Mouse (Mus musculus) stomach, postnatal 0 days (tissue): ENCODE data around the gene Slc26a6. TPM values are rescaled to one million over a fixed set of nuclear protein-coding genes. Genes with fewer than 3 reads are reported as not detected.

ENCODE experiments used
- ATAC-seq: fragments of 200-750 bp; cut with Nextera tagmentation; 2 replicates; pipeline ENCODE4 v1.8.0; 2017; ENCODE audit not compliant: low FRiP score, low TSS enrichment
- DNase-seq: peaks from one replicate; pipeline ENCODE4 v3.0.0-alpha.2; 2016; ENCODE audit warnings: low spot score
- H3K27ac ChIP-seq: fragments of 300-500 bp; sonication (generic); replicated peaks from 2 replicates; pipeline ENCODE4 v1.5.1; 2014; ENCODE audit warnings: mild to moderate bottlenecking, control low read depth
- H3K27me3 ChIP-seq: fragments of 300-500 bp; sonication (generic); 2 replicates; pipeline ENCODE4 v1.6.1; 2014; ENCODE audit warnings: low read length; ENCODE audit not compliant: control insufficient read depth, insufficient read depth
- H3K36me3 ChIP-seq: fragments of 300-500 bp; sonication (generic); 2 replicates; pipeline ENCODE4 v1.6.1; 2014; ENCODE audit warnings: low read length, mixed read lengths; ENCODE audit not compliant: control insufficient read depth, insufficient read depth
- H3K4me1 ChIP-seq: fragments of 300-500 bp; sonication (generic); replicated peaks from 2 replicates; pipeline ENCODE4 v1.6.1; 2014; ENCODE audit warnings: antibody characterized with exemption; ENCODE audit not compliant: control insufficient read depth, insufficient read depth
- H3K4me2 ChIP-seq: fragments of 300-500 bp; sonication (generic); replicated peaks from 2 replicates; pipeline ENCODE4 v1.6.1; 2014; ENCODE audit warnings: low read depth, mild to moderate bottlenecking, control low read depth, moderate library complexity
- H3K4me3 ChIP-seq: fragments of 300-500 bp; sonication (generic); 2 replicates; pipeline ENCODE4 v1.5.1; 2014; ENCODE audit warnings: low read depth, low read length, control low read depth
- H3K9ac ChIP-seq: fragments of 300-500 bp; sonication (generic); 2 replicates; pipeline ENCODE4 v1.6.1; 2014; ENCODE audit warnings: mild to moderate bottlenecking, low read length, control low read depth, mixed read lengths
- H3K9me3 ChIP-seq: fragments of 300-500 bp; sonication (generic); 2 replicates; pipeline ENCODE4 v1.6.1; 2016; ENCODE audit warnings: low read length; ENCODE audit not compliant: control insufficient read depth
- CTCF ChIP-seq: IDR thresholded peaks from 2 replicates; pipeline ENCODE4 v1.5.1; 2016; ENCODE audit warnings: antibody characterized with exemption, low read depth, mild to moderate bottlenecking, moderate library complexity
- EP300 ChIP-seq: optimal IDR thresholded peaks from 2 replicates; pipeline ENCODE3; 2016; ENCODE audit warnings: antibody characterized with exemption
- WGBS: fragments of 180-500 bp; shearing (Covaris S2); extraction: QIAGEN DNeasy Blood & Tissue Kit; methylation state at CpG from one replicate; pipeline ENCODE4 v1.1.7; 2014; 5-methylcytosine and 5-hydroxymethylcytosine counted together
- polyA plus RNA-seq: library from polyadenylated mRNA; unstranded; fragments of >200 nt; fragmentation: Nextera tagmentation; extraction: Ambion mirVana; gene quantifications from 2 replicates; pipeline ENCODE4 v1.2.1, GENCODE M21; 2015

Gene Slc26a6
- polyA plus RNA-seq, 1 experiment from 2014 or later = 8.2 TPM

GRCm38 (mm10) chr9:108824144-108824685 lies 28.9 kb upstream of the Slc26a6 start:
- no peak overlapping the region for H3K4me2 ChIP-seq
- H3K27me3 ChIP-seq = peaks cover 21% of the 10 kb centered on the region
- WGBS = 5% methylated on average over 25 of the region's 25 CpGs
- DNase-seq (no peak), ATAC-seq (no peak)
- H3K9ac ChIP-seq = no peak overlapping the region
- H3K4me3 ChIP-seq = no peak overlapping the region
- no peaks in the 10 kb centered on the region for H3K9me3 ChIP-seq
- no peak overlapping the region for H3K27ac ChIP-seq
- TF ChIP-seq CTCF = no peak
- no peak for TF ChIP-seq EP300
- H3K4me1 ChIP-seq = 0 out of 2 replicates have a peak, but pooled peaks cover 5% of the 10 kb centered on the region
- H3K36me3 ChIP-seq = no peaks in the 10 kb centered on the region

DNA sequence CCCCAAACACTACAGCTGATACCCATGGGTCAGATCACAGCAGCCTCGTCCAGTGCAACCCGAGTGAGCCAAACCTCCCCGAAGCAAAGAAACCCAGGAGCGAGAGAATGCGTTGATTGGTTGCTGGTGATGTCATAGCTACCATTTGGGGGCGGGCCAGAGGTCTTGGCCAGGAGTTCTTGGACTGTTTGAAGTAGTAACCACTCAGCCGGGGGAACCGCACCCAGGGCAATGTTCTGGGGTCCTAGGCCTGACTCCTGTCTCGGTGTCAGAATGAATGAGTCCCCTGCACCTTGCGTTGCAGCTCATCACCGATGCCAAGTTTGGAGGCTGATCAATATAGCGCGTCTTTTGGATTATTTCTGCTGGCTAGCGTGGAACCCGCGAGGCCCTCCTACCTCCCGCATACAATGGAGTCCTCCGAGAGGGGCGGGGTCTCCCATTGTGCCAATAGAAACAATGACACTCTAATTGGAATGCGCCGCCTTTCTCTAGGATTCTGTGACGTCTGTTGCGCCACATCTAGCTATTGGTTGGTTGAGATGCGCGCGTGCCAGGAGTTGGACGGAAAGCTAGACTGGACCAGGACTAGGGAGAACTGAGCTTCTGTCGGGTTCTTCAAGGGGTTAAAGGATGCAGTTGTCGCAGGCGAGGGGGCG lies 28.2 kb upstream of the Slc26a6 start:
- Histone ChIP-seq H3K27me3 (peaks cover 21% of the 10 kb centered on the region), H3K9me3 (no peaks in the 10 kb centered on the region), H3K4me1 (0 out of 2 replicates have a peak, but pooled peaks cover 5% of the 10 kb centered on the region), H3K9ac (no peak overlapping the region), H3K27ac (no peak overlapping the region), H3K4me2 (no peak overlapping the region), H3K36me3 (no peaks in the 10 kb centered on the region), H3K4me3 (no peak overlapping the region)
- 0 out of 2 replicates have a peak, but pooled peaks have one; percentile 7 for ATAC-seq
- TF ChIP-seq EP300 (no peak), CTCF (no peak)
- no peak for DNase-seq
- WGBS = 1% methylated on average over 31 of the region's 31 CpGs

- peak within 1 kb of the TSS; percentile 31 for H3K4me3 ChIP-seq
- H3K9ac ChIP-seq = no peak within 1 kb of the TSS
- H3K27me3 ChIP-seq = peaks cover 21% of the 10 kb centered on the region
- WGBS = 2% methylated on average over 52 of the region's 70 CpGs
- H3K36me3 ChIP-seq = no peaks in the 10 kb centered on the region
- no peaks in the 10 kb centered on the region for H3K9me3 ChIP-seq
- peak; percentile 45; the same call in 1 of the 2 replicates for ATAC-seq
- no peak within 1 kb of the TSS for H3K27ac ChIP-seq
- TF ChIP-seq CTCF = no peak
- no peak for TF ChIP-seq EP300
- 0 out of 2 replicates have a peak, but pooled peaks cover 5% of the 10 kb centered on the region for H3K4me1 ChIP-seq
- DNase-seq = peak; percentile 82
- H3K4me2 ChIP-seq = peak within 1 kb of the TSS; percentile 69
Observed at GRCm38 (mm10) chr9:108825820-108826699, 27.0 kb upstream of the Slc26a6 start, which contains the start of gene Celsr3. TSS of gene Celsr3 (plus strand) at chr9:108826320.

GRCm38 (mm10) chr9:108826700-108827340 lies 26.3 kb upstream of the Slc26a6 start:
- peaks cover 21% of the 10 kb centered on the region for H3K27me3 ChIP-seq
- no peak overlapping the region for H3K9ac ChIP-seq
- WGBS = 4% methylated on average over 39 of the region's 39 CpGs
- peak overlapping the region; percentile 31; the same call in 1 of the 2 replicates for H3K4me3 ChIP-seq
- no peaks in the 10 kb centered on the region for H3K9me3 ChIP-seq
- H3K36me3 ChIP-seq = no peaks in the 10 kb centered on the region
- no peak for TF ChIP-seq EP300
- TF ChIP-seq CTCF = peak; percentile 7; the same call in 1 of the 2 replicates
- H3K4me1 ChIP-seq = peaks cover 8% of the 10 kb centered on the region
- peak; percentile 66 for ATAC-seq
- peak; percentile 83 for DNase-seq
- H3K4me2 ChIP-seq = peak overlapping the region; percentile 69
- H3K27ac ChIP-seq = no peak overlapping the region

DNA sequence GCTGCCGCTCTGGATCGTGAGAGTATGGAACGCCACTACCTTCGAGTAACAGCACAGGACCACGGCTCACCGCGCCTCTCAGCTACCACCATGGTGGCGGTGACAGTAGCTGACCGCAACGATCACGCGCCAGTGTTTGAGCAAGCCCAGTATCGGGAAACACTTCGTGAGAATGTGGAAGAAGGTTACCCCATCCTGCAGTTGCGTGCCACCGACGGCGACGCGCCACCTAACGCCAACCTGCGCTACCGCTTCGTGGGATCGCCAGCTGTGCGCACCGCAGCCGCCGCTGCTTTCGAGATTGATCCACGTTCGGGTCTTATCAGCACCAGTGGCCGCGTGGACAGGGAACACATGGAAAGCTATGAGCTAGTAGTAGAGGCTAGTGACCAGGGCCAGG lies 25.6 kb upstream of the Slc26a6 start:
- no peak overlapping the region for H3K27ac ChIP-seq
- H3K4me1 ChIP-seq = peaks cover 10% of the 10 kb centered on the region
- peak overlapping the region; percentile 31; the same call in 1 of the 2 replicates for H3K4me3 ChIP-seq
- H3K4me2 ChIP-seq = peak overlapping the region; percentile 69
- peaks cover 21% of the 10 kb centered on the region for H3K27me3 ChIP-seq
- H3K9me3 ChIP-seq = no peaks in the 10 kb centered on the region
- ATAC-seq (no peak), DNase-seq (no peak)
- H3K36me3 ChIP-seq = no peaks in the 10 kb centered on the region
- no peak for TF ChIP-seq EP300
- TF ChIP-seq CTCF = peak; percentile 10; the same call in 1 of the 2 replicates
- no peak overlapping the region for H3K9ac ChIP-seq
- WGBS = 6% methylated on average over 34 of the region's 34 CpGs
